Mouse (Mus musculus): ENCODE results near the gene Usp24. TPM values are rescaled to one million over a fixed set of nuclear protein-coding genes. Genes with fewer than 3 reads are reported as not detected.

Usp24 gene
- polyA plus RNA-seq, 1 experiment from 2014 or later, result 6.9 TPM

- H3K4me3 ChIP-seq, result no peak overlapping the region
- H3K27me3 ChIP-seq, result no peaks in the 10 kb centered on the region
- H3K36me3 ChIP-seq, result peaks cover 49% of the 10 kb centered on the region
- H3K9ac ChIP-seq, result no peak overlapping the region
- peak overlapping the region; percentile 14; the same call in 1 of the 2 replicates for H3K27ac ChIP-seq
- peaks cover 3% of the 10 kb centered on the region; the same call in 1 of the 2 replicates for H3K4me1 ChIP-seq (replicated peaks)
- WGBS, result 83% methylated on average over 6 of the region's 6 CpGs
- H3K4me2 ChIP-seq, result no peak overlapping the region
- no peaks in the 10 kb centered on the region for H3K9me3 ChIP-seq
- ATAC-seq (ENCODE audit: low FRiP score), result no peak
Measured at GRCm38 (mm10) chr4:106443182-106443581, 127.2 kb downstream of the Usp24 start.

DNA sequence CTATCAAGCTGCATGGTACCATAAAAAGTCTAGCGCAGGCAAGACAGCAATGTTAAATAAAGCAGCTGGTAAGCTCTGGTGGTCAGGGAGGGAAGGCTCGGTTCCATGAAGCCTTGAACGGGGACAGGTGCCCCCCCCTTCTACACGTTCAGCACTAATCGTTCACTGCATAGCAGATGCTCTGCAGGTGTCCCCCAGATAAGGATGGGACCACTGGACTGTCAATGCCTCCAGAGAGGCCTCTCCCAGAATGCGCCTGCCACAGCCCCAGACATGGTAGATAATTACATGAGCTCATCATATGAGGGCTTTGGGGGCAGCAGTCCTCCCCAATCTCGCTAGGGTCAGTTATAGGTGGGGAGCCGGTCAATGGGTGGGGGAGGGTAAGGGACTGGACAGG, 133.3 kb downstream of the Usp24 start:
- Histone ChIP-seq H3K9ac (no peak overlapping the region), H3K27me3 (no peaks in the 10 kb centered on the region), H3K36me3 (0 out of 2 replicates have a peak, but pooled peaks cover under 1% of the 10 kb centered on the region), H3K4me2 (no peak overlapping the region), H3K4me3 (no peak overlapping the region), H3K27ac (no peak overlapping the region), H3K9me3 (no peaks in the 10 kb centered on the region), H3K4me1 (replicated peaks) (no peaks in the 10 kb centered on the region)
- WGBS, result 85% methylated on average over 8 of the region's 8 CpGs
- no peak for ATAC-seq (ENCODE audit: low FRiP score)

- no peaks in the 10 kb centered on the region for H3K27me3 ChIP-seq
- H3K9ac ChIP-seq, result no peak overlapping the region
- H3K4me2 ChIP-seq, result no peak overlapping the region
- no peaks in the 10 kb centered on the region for H3K4me1 ChIP-seq (replicated peaks)
- H3K9me3 ChIP-seq, result no peaks in the 10 kb centered on the region
- ATAC-seq (ENCODE audit: low FRiP score), result no peak
- no peak overlapping the region for H3K4me3 ChIP-seq
- 87% methylated on average over 7 of the region's 7 CpGs for WGBS
- H3K27ac ChIP-seq, result no peak overlapping the region
- no peaks in the 10 kb centered on the region for H3K36me3 ChIP-seq
Measured at GRCm38 (mm10) chr4:106452401-106452800, 136.4 kb downstream of the Usp24 start.

- no peak for ATAC-seq (ENCODE audit: low FRiP score)
- no peaks in the 10 kb centered on the region for H3K9me3 ChIP-seq
- no peak overlapping the region for H3K4me3 ChIP-seq
- no peak overlapping the region for H3K9ac ChIP-seq
- WGBS, result 92% methylated on average over 5 of the region's 5 CpGs
- H3K4me2 ChIP-seq, result no peak overlapping the region
- H3K27ac ChIP-seq, result no peak overlapping the region
- H3K4me1 ChIP-seq (replicated peaks), result no peaks in the 10 kb centered on the region
- H3K27me3 ChIP-seq, result no peaks in the 10 kb centered on the region
- H3K36me3 ChIP-seq, result no peaks in the 10 kb centered on the region
Measured at GRCm38 (mm10) chr4:106453108-106453507, 137.1 kb downstream of the Usp24 start.

DNA sequence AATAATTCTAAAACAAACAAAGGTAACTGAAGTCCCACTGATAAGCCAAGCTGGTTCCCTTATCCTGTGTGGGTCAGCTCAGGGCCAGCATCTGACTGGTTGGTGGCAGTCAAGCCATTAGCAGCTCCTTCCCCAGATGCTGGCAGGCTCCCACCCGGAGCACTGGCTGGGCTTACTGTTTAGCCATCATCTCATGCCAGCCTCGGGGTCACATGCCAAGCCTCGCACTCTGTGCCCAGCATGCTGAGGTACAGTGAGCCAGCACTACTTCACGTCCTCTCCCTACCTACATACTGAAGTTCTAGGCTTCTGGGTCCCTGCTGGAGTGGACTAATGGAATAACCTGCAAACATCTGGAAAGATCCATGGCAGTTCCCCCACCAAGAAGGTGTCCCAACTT, 137.5 kb downstream of the Usp24 start:
- H3K36me3 ChIP-seq, result no peaks in the 10 kb centered on the region
- no peak overlapping the region for H3K27ac ChIP-seq
- no peaks in the 10 kb centered on the region for H3K4me1 ChIP-seq (replicated peaks)
- H3K4me2 ChIP-seq, result no peak overlapping the region
- no peaks in the 10 kb centered on the region for H3K27me3 ChIP-seq
- ATAC-seq (ENCODE audit: low FRiP score), result no peak
- no peak overlapping the region for H3K9ac ChIP-seq
- WGBS, result 91% methylated on average over 4 of the region's 4 CpGs
- H3K4me3 ChIP-seq, result no peak overlapping the region
- no peaks in the 10 kb centered on the region for H3K9me3 ChIP-seq

- no peak overlapping the region for H3K9ac ChIP-seq
- WGBS, result 92% methylated on average over 7 of the region's 7 CpGs
- no peak for ATAC-seq (ENCODE audit: low FRiP score)
- no peak overlapping the region for H3K4me2 ChIP-seq
- H3K36me3 ChIP-seq, result no peaks in the 10 kb centered on the region
- no peak overlapping the region for H3K27ac ChIP-seq
- no peak overlapping the region for H3K4me3 ChIP-seq
- H3K4me1 ChIP-seq (replicated peaks), result no peaks in the 10 kb centered on the region
- H3K9me3 ChIP-seq, result no peaks in the 10 kb centered on the region
- no peaks in the 10 kb centered on the region for H3K27me3 ChIP-seq
Measured at GRCm38 (mm10) chr4:106454541-106454940, 138.5 kb downstream of the Usp24 start.

DNA sequence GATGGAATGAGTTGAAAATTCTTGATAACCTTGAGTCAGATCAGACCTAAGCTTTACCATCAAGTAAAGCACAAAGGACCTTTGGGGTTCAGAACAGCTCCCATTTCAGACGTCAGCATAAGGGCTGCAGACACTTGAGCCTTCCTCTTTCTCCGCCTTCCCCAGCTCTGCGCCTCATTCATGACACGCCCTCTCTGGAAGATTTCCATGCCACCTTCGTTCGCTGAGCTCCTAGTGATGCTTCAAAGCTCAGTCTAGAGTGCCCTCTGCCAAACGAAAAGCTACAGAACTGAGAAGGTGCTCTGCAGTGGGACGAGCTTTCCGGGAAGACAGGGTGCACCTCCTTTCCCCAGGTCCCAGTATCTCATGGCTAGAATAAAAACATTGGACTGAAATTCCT, 146.0 kb downstream of the Usp24 start:
- no peak for ATAC-seq (ENCODE audit: low FRiP score)
- Histone ChIP-seq H3K27me3 (peaks cover 40% of the 10 kb centered on the region), H3K9ac (no peak overlapping the region), H3K27ac (no peak overlapping the region), H3K36me3 (no peaks in the 10 kb centered on the region), H3K4me3 (no peak overlapping the region), H3K4me2 (no peak overlapping the region), H3K9me3 (no peaks in the 10 kb centered on the region), H3K4me1 (replicated peaks) (peaks cover 18% of the 10 kb centered on the region)
- 77% methylated on average over 9 of the region's 9 CpGs for WGBS

GRCm38 (mm10) chr4:106462524-106462923, 146.5 kb downstream of the Usp24 start:
- WGBS, result 66% methylated on average over 5 of the region's 5 CpGs
- H3K27ac ChIP-seq, result no peak overlapping the region
- H3K27me3 ChIP-seq, result peaks cover 40% of the 10 kb centered on the region
- H3K4me3 ChIP-seq, result no peak overlapping the region
- no peak overlapping the region for H3K9ac ChIP-seq
- H3K36me3 ChIP-seq, result no peaks in the 10 kb centered on the region
- no peak for ATAC-seq (ENCODE audit: low FRiP score)
- no peaks in the 10 kb centered on the region for H3K9me3 ChIP-seq
- H3K4me1 ChIP-seq (replicated peaks), result peaks cover 18% of the 10 kb centered on the region
- no peak overlapping the region for H3K4me2 ChIP-seq

GRCm38 (mm10) chr4:106463174-106463801, 147.3 kb downstream of the Usp24 start:
- peak overlapping the region; percentile 44 for H3K4me3 ChIP-seq
- peaks cover 40% of the 10 kb centered on the region for H3K27me3 ChIP-seq
- peaks cover 18% of the 10 kb centered on the region for H3K4me1 ChIP-seq (replicated peaks)
- 16% methylated on average over 21 of the region's 21 CpGs for WGBS
- H3K9ac ChIP-seq, result peak overlapping the region; percentile 71
- no peak overlapping the region for H3K27ac ChIP-seq
- H3K9me3 ChIP-seq, result no peaks in the 10 kb centered on the region
- no peaks in the 10 kb centered on the region for H3K36me3 ChIP-seq
- peak overlapping the region; percentile 82 for H3K4me2 ChIP-seq
- ATAC-seq (ENCODE audit: low FRiP score), result peak; percentile 36

- Histone ChIP-seq H3K9me3 (no peaks in the 10 kb centered on the region), H3K4me3 (no peak overlapping the region), H3K27me3 (peaks cover 28% of the 10 kb centered on the region), H3K36me3 (no peaks in the 10 kb centered on the region), H3K9ac (no peak overlapping the region), H3K4me2 (no peak overlapping the region), H3K4me1 (replicated peaks) (peaks cover 18% of the 10 kb centered on the region), H3K27ac (no peak overlapping the region)
- WGBS, result 85% methylated on average over 13 of the region's 13 CpGs
- ATAC-seq (ENCODE audit: low FRiP score), result no peak
Measured at GRCm38 (mm10) chr4:106467420-106468110, 151.6 kb downstream of the Usp24 start.

DNA sequence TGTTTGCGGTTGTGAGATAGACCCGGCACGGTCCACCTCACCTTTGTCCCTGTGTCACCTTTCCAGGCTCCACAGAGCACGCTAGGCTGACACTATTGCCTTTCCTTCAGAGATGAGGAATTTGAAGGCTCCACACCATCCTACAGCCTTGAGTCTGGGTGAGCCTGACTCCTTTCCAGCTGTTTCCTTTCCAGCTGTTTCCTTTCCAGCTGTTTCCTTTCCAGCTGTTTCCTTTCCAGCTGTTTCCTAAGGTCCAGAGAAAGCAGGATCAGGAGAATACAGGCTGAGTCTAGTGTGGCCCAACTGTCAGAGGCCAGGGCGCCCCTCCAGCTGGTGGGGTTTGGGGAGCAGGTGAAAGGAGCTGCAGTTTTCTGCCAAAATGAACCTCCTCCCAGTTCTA, 154.9 kb downstream of the Usp24 start:
- 77% methylated on average over 5 of the region's 5 CpGs for WGBS
- H3K36me3 ChIP-seq, result no peaks in the 10 kb centered on the region
- H3K27ac ChIP-seq, result no peak overlapping the region
- H3K9ac ChIP-seq, result no peak overlapping the region
- 0 out of 2 replicates have a peak, but pooled peaks cover 6% of the 10 kb centered on the region for H3K27me3 ChIP-seq
- H3K4me3 ChIP-seq, result no peak overlapping the region
- ATAC-seq (ENCODE audit: low FRiP score), result no peak
- peaks cover 3% of the 10 kb centered on the region for H3K4me1 ChIP-seq (replicated peaks)
- H3K9me3 ChIP-seq, result no peaks in the 10 kb centered on the region
- no peak overlapping the region for H3K4me2 ChIP-seq

GRCm38 (mm10) chr4:106472335-106472734, 156.3 kb downstream of the Usp24 start:
- Histone ChIP-seq H3K4me1 (replicated peaks) (peaks cover 3% of the 10 kb centered on the region), H3K4me2 (no peak overlapping the region), H3K4me3 (no peak overlapping the region), H3K9me3 (no peaks in the 10 kb centered on the region), H3K27me3 (0 out of 2 replicates have a peak, but pooled peaks cover 6% of the 10 kb centered on the region), H3K36me3 (no peaks in the 10 kb centered on the region), H3K9ac (no peak overlapping the region), H3K27ac (no peak overlapping the region)
- WGBS, result 13% methylated on average over 3 of the region's 3 CpGs
- peak; percentile 58; the same call in 1 of the 2 replicates for ATAC-seq (ENCODE audit: low FRiP score)

GRCm38 (mm10) chr4:106474241-106474640, 158.2 kb downstream of the Usp24 start:
- Histone ChIP-seq H3K36me3 (no peaks in the 10 kb centered on the region), H3K27ac (no peak overlapping the region), H3K4me2 (no peak overlapping the region), H3K4me3 (no peak overlapping the region), H3K4me1 (replicated peaks) (peaks cover 3% of the 10 kb centered on the region), H3K27me3 (0 out of 2 replicates have a peak, but pooled peaks cover 6% of the 10 kb centered on the region), H3K9ac (no peak overlapping the region), H3K9me3 (no peaks in the 10 kb centered on the region)
- ATAC-seq (ENCODE audit: low FRiP score), result peak; percentile 67
- WGBS, result 3% methylated on average over 6 of the region's 6 CpGs
